Mouse (Mus musculus) lung, postnatal 10 days (tissue): Measurements from ENCODE around the gene Gnl3l.
A peak's percentile ranks its signal among the peaks of the same experiment; 100 is the strongest.

Source experiments
- DNase-seq: peaks from one replicate; pipeline ENCODE4 v3.0.0; 2021

Gene Gnl3l

DNA sequence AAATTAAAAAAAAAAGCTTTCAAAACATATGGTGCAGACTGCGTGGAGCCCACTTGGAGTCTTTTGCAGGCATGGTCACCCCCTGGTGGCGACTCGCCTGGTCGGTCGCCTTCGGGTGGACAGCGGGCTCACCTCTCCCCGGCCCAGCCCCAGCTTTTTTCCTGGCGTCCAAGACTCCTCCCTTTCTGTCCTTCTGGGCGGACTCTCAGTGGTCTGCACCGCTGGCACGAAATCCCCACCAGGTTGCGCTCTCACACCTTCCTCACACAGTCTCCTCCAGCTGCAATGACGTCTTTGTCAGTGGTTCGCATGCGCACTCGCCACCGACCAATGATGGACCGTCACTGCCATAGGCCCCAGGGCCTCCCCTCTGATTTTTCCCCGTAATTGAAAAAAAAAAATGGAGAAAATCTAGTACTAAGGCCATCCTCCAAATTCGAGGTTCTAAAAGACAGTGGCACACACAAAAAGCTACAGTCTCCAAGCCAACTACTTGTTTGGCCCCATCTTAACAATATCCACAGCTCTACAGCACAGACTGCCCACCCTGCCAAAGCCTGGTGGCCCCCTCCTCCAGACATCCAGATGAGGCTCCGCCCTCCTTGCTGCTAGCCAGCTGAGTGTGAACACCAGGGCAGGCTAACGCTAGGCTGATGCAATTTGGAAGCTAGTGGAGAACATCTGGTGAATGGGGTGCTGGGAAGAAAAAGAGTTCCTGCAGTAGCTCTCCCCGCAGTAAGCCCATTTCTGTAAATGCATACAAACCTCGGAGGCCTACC lies 60.4 kb downstream of the Gnl3l start:
- peak; percentile 91 for DNase-seq

DNA sequence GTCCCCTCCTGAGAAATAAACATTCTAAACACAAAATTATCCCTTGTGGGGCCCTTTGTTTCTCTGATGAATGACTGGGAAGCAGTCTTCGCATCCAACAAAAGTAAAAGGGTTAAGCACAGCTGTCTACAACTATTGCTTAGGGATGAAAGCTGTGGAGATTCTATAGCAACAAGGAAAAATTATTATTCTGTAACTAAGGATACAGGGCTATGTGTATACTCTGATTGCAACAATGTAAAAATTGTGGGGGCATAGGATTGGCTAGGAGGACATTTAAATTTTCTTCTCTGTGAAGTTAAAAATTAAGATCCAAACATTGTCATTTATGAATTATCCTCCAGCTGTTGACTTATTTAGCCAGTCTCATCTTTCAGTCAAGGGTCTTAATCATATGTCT lies 61.1 kb downstream of the Gnl3l start:
- DNase-seq = no peak

DNA sequence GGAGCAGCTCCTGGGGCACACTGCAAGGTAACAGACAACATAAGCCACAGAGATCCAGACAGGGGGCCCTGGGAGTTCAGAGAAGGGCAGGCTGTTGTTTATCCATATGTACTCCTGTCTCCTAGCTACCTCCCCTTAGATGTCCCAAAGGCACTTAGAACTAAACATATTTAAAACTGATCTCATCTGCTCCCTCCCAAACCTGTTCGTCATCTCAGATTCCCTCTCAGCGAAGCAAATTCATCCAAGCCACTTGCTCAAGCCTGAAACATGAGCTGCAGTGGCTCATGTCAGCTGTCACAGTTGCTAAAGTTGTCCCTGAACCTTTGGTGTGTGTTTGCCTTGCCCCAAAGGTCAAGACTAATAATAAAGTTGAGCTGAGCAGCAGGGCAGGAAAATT lies 61.7 kb downstream of the Gnl3l start:
- DNase-seq = no peak

DNA sequence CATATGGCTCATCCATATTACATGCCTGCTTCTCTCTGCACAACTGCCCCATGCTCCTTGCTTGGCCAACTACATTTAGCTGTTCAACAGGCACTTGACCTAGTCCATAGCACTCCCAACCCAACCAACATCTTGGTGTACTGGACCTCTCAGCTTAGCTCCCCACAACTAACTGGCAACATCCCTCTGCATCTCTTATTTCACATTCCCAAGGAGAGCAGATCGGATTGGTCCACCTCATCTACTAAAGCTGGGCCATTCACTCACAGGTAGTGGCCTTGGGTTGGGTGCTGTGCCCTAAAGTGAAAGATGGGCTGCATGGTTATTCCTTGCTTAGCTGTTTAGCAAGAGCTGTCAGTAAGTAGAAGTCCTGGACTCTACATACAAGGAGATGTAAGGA lies 62.4 kb downstream of the Gnl3l start:
- no peak for DNase-seq
